ENCODE assay signal across 28 mouse cellular contexts in genomic region chr10:101038630-101039029, GRCm38 (mm10).
DNase-seq lines count a peak whose midpoint lies in the region; ATAC-seq and TF ChIP-seq lines count a peak whose summit lies in the region.
"Had no signal": no experiment of that assay in that cellular context is flagged by ENCODE, and none has a peak within 500 bp of the region (broad histone marks: within the 10 kb centered on the region; RNA-seq: fewer than 3 reads in every experiment).

No protein-coding gene starts in this region.

- no peaks in the 10 kb centered on the region for H3K36me3 ChIP-seq in hindbrain, embryonic 14.5 days (replicated peaks; ENCODE audit: control insufficient read depth, insufficient read depth)
- no peaks in the 10 kb centered on the region for H3K36me3 ChIP-seq in hindbrain, embryonic 10.5 days
- no peaks in the 10 kb centered on the region for H3K36me3 ChIP-seq in midbrain, embryonic 15.5 days (replicated peaks)
- H3K36me3 ChIP-seq in midbrain, embryonic 11.5 days (ENCODE audit: control insufficient read depth, insufficient read depth, low read length): no peaks in the 10 kb centered on the region
- H3K36me3 ChIP-seq: embryonic facial prominence, embryonic 12.5 days; embryonic facial prominence, embryonic 15.5 days; G1E; heart, embryonic 12.5 days; heart, embryonic 15.5 days had no signal

- H3K4me3 ChIP-seq in hindbrain, embryonic 14.5 days (replicated peaks; ENCODE audit: low read length): no peak overlapping the region
- H3K4me3 ChIP-seq in hindbrain, embryonic 10.5 days: no peak overlapping the region
- no peak overlapping the region for H3K4me3 ChIP-seq in midbrain, embryonic 15.5 days
- H3K4me3 ChIP-seq in midbrain, embryonic 11.5 days (ENCODE audit: low read depth, low read length): no peak overlapping the region
- H3K4me3 ChIP-seq: embryonic facial prominence, embryonic 12.5 days; embryonic facial prominence, embryonic 15.5 days; heart, embryonic 12.5 days; heart, embryonic 15.5 days had no signal

- TF ChIP-seq CTCF in brain, embryonic 14.5 days (IDR thresholded peaks at IDR 0.05; ENCODE audit: borderline replicate concordance, extremely low read depth, insufficient read depth, insufficient read length): no peak

- H3K27me3 ChIP-seq in hindbrain, embryonic 14.5 days (ENCODE audit: control insufficient read depth, insufficient read depth, low read length): no peaks in the 10 kb centered on the region
- no peaks in the 10 kb centered on the region for H3K27me3 ChIP-seq in hindbrain, embryonic 10.5 days (ENCODE audit: insufficient read depth, poor library complexity, severe bottlenecking)
- no peaks in the 10 kb centered on the region for H3K27me3 ChIP-seq in midbrain, embryonic 15.5 days (replicated peaks)
- H3K27me3 ChIP-seq in midbrain, embryonic 11.5 days (ENCODE audit: control insufficient read depth, insufficient read depth, low read length): no peaks in the 10 kb centered on the region
- H3K27me3 ChIP-seq: CH12.LX; embryonic facial prominence, embryonic 12.5 days; embryonic facial prominence, embryonic 15.5 days; heart, embryonic 12.5 days; heart, embryonic 15.5 days; Patski had no signal

- H3K9ac ChIP-seq in hindbrain, embryonic 14.5 days: no peak overlapping the region
- H3K9ac ChIP-seq in midbrain, embryonic 15.5 days: no peak overlapping the region
- H3K9ac ChIP-seq in midbrain, embryonic 11.5 days (ENCODE audit: low read length): no peak overlapping the region
- H3K9ac ChIP-seq: embryonic facial prominence, embryonic 12.5 days; embryonic facial prominence, embryonic 15.5 days; heart, embryonic 12.5 days; heart, embryonic 15.5 days had no signal

- no peaks in the 10 kb centered on the region for H3K4me1 ChIP-seq in hindbrain, embryonic 14.5 days (replicated peaks; ENCODE audit: control insufficient read depth, insufficient read depth, low read length)
- H3K4me1 ChIP-seq in hindbrain, embryonic 10.5 days (replicated peaks): no peaks in the 10 kb centered on the region
- H3K4me1 ChIP-seq in midbrain, embryonic 15.5 days: no peaks in the 10 kb centered on the region
- no peaks in the 10 kb centered on the region for H3K4me1 ChIP-seq in midbrain, embryonic 11.5 days (ENCODE audit: control insufficient read depth, insufficient read depth, low read length)
- H3K4me1 ChIP-seq: embryonic facial prominence, embryonic 12.5 days; embryonic facial prominence, embryonic 15.5 days; heart, embryonic 12.5 days; heart, embryonic 15.5 days had no signal

- no peak for ATAC-seq in hindbrain, embryonic 14.5 days (ENCODE audit: low FRiP score)
- ATAC-seq in midbrain, embryonic 15.5 days (replicated peaks): peak; percentile 75; the same call in 1 of the 2 replicates
- ATAC-seq in midbrain, embryonic 11.5 days (ENCODE audit: low FRiP score): no peak
- ATAC-seq: hindbrain, embryonic 16.5 days; inflammation-experienced regulatory T-cells, adult 6 months; intestine, embryonic 16.5 days; Patski had no signal

- DNase-seq in cerebellum, postnatal 14 days: peak; percentile 32 to 38
- no peak for DNase-seq in cerebellum, postnatal 36 days
- peak; percentile 48 for DNase-seq in hindbrain, embryonic 14.5 days (ENCODE audit: low spot score)
- no peak for DNase-seq in hindbrain, embryonic 10.5 days (ENCODE audit: low spot score)
- no peak for DNase-seq in midbrain, embryonic 11.5 days (ENCODE audit: low spot score, missing footprints)
- peak; percentile 68 for DNase-seq in brain, embryonic 14.5 days (ENCODE audit: low read depth)
- no peak for DNase-seq in layer of hippocampus, adult 9-11 months
- DNase-seq: adrenal gland, postnatal 10 days; adrenal gland, postnatal 36 days; B cell, adult 2 months; cerebellum, adult 18-20 months; cerebellum, adult 9-10 months; gastrocnemius, postnatal 25 days; heart, adult 18-20 months; heart, postnatal 10 days; heart, postnatal 36 days; kidney, adult 18-20 months had no signal

- H3K4me2 ChIP-seq in hindbrain, embryonic 14.5 days (replicated peaks): no peak overlapping the region
- no peak overlapping the region for H3K4me2 ChIP-seq in midbrain, embryonic 15.5 days
- no peak overlapping the region for H3K4me2 ChIP-seq in midbrain, embryonic 11.5 days
- H3K4me2 ChIP-seq: embryonic facial prominence, embryonic 12.5 days; embryonic facial prominence, embryonic 15.5 days; heart, embryonic 12.5 days; heart, embryonic 15.5 days had no signal

- H3K9me3 ChIP-seq in hindbrain, embryonic 14.5 days (ENCODE audit: control insufficient read depth, low read length): no peaks in the 10 kb centered on the region
- H3K9me3 ChIP-seq in hindbrain, embryonic 10.5 days: no peaks in the 10 kb centered on the region
- no peaks in the 10 kb centered on the region for H3K9me3 ChIP-seq in midbrain, embryonic 15.5 days
- no peaks in the 10 kb centered on the region for H3K9me3 ChIP-seq in midbrain, embryonic 11.5 days (ENCODE audit: control insufficient read depth, low read length)
- H3K9me3 ChIP-seq: embryonic facial prominence, embryonic 12.5 days; embryonic facial prominence, embryonic 15.5 days; G1E; heart, embryonic 15.5 days had no signal

- TF ChIP-seq POLR2A in brain, embryonic 14.5 days (IDR thresholded peaks at IDR 0.05; ENCODE audit: borderline replicate concordance, extremely low read depth, insufficient read depth, insufficient read length, poor library complexity, severe bottlenecking): no peak

- no peak overlapping the region for H3K27ac ChIP-seq in hindbrain, embryonic 14.5 days
- H3K27ac ChIP-seq in hindbrain, embryonic 10.5 days: no peak overlapping the region
- no peak overlapping the region for H3K27ac ChIP-seq in midbrain, embryonic 15.5 days
- H3K27ac ChIP-seq in midbrain, embryonic 11.5 days (ENCODE audit: low read depth, low read length): no peak overlapping the region
- H3K27ac ChIP-seq: embryonic facial prominence, embryonic 12.5 days; embryonic facial prominence, embryonic 15.5 days; heart, embryonic 15.5 days had no signal

Comparison
In these comparisons a context has a peak if more than half of its experiments do, and no peak if none do; other contexts are left out.
1. DNase-seq: peak in cerebellum, postnatal 14 days (2 of 2), hindbrain, embryonic 14.5 days (single experiment) and brain, embryonic 14.5 days (single experiment); none in cerebellum, postnatal 36 days (0 of 2), hindbrain, embryonic 10.5 days (single experiment), midbrain, embryonic 11.5 days (single experiment) and layer of hippocampus, adult 9-11 months (single experiment).